In the genomic region with DNA sequence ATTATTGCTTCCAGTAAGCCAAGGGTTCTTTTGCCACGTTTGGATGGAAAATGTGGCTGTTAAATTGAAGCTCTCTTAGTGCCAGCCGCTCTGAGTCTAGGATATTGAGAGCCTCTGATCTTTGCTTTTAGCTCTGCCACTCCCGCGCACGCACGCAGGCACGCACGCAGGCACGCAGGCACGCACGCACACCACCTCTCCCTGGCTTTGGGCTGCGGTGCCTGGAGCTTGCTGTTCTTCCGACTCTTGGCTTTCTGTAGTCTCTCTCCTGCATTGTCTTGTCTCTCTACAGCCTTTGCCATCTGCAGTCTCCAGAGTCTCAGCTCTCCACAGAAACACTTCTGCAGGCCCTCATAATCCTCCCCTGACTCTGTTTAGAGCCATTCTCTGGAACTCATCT, we compare ENCODE assay signal across 9 mouse cellular contexts.
DNase-seq lines count a peak whose midpoint lies in the region; ATAC-seq and TF ChIP-seq lines count a peak whose summit lies in the region.
"Had no signal": no experiment of that assay in that cellular context is flagged by ENCODE, and none has a peak within 500 bp of the region (broad histone marks: within the 10 kb centered on the region; RNA-seq: fewer than 3 reads in every experiment).

No protein-coding gene starts in this region.

- peak; percentile 80 for DNase-seq in heart, adult 11 months
- DNase-seq in heart, postnatal 10 days, result no peak
- no peak for DNase-seq in midbrain, embryonic 11.5 days (ENCODE audit: low spot score, missing footprints)
- DNase-seq in hindbrain, postnatal 0 days (ENCODE audit: low spot score), result no peak
- DNase-seq in kidney, adult 9 months, result no peak
- no peak for DNase-seq in spleen, postnatal 10 days (ENCODE audit: low spot score in 2 of 2)
- DNase-seq: kidney, postnatal 14 days had no signal

- WGBS in midbrain, embryonic 11.5 days, result 74% methylated on average over 13 of the region's 13 CpGs
- 65% methylated on average over 13 of the region's 13 CpGs for WGBS in midbrain, embryonic 15.5 days
- 60% methylated on average over 13 of the region's 13 CpGs for WGBS in hindbrain, postnatal 0 days
- WGBS in stomach, embryonic 15.5 days, result 46% methylated on average over 13 of the region's 13 CpGs

- intact Hi-C loops in heart, postnatal 10 days (cut with DNase I), result no loop called here

- H3K9ac ChIP-seq in midbrain, embryonic 11.5 days (ENCODE audit: low read length), result 0 out of 2 replicates have a peak overlapping the region, but pooled peaks have one; percentile 5
- no peak overlapping the region for H3K9ac ChIP-seq in midbrain, embryonic 15.5 days
- no peak overlapping the region for H3K9ac ChIP-seq in hindbrain, postnatal 0 days (replicated peaks; ENCODE audit: low read length)
- no peak overlapping the region for H3K9ac ChIP-seq in stomach, embryonic 15.5 days

- no peak overlapping the region for H3K4me2 ChIP-seq in midbrain, embryonic 11.5 days
- no peak overlapping the region for H3K4me2 ChIP-seq in midbrain, embryonic 15.5 days
- peak overlapping the region; percentile 5 for H3K4me2 ChIP-seq in hindbrain, postnatal 0 days (ENCODE audit: low read depth, low read length)
- H3K4me2 ChIP-seq in stomach, embryonic 15.5 days, result peak overlapping the region; percentile 32; the same call in 1 of the 2 replicates

- no peak overlapping the region for H3K27ac ChIP-seq in midbrain, embryonic 11.5 days (ENCODE audit: low read depth, low read length)
- H3K27ac ChIP-seq in midbrain, embryonic 15.5 days, result no peak overlapping the region
- H3K27ac ChIP-seq in hindbrain, postnatal 0 days, result peak overlapping the region; percentile 45; the same call in 1 of the 2 replicates
- no peak overlapping the region for H3K27ac ChIP-seq in stomach, embryonic 15.5 days

- no peak for TF ChIP-seq CTCF in hindbrain, postnatal 0 days (IDR thresholded peaks at IDR 0.05; ENCODE audit: low read depth)

- no peak for ATAC-seq in midbrain, embryonic 11.5 days (ENCODE audit: low FRiP score)
- ATAC-seq in midbrain, embryonic 15.5 days (replicated peaks), result no peak
- peak; percentile 55; the same call in 1 of the 2 replicates for ATAC-seq in hindbrain, postnatal 0 days
- ATAC-seq in stomach, embryonic 15.5 days (ENCODE audit: insufficient read depth, low FRiP score, low read depth), result peak; percentile 22; the same call in 1 of the 2 replicates

- no peaks in the 10 kb centered on the region for H3K9me3 ChIP-seq in midbrain, embryonic 11.5 days (ENCODE audit: control insufficient read depth, low read length)
- no peaks in the 10 kb centered on the region for H3K9me3 ChIP-seq in midbrain, embryonic 15.5 days
- no peaks in the 10 kb centered on the region for H3K9me3 ChIP-seq in hindbrain, postnatal 0 days (ENCODE audit: low read length)
- no peaks in the 10 kb centered on the region for H3K9me3 ChIP-seq in stomach, embryonic 15.5 days

- no peaks in the 10 kb centered on the region for H3K36me3 ChIP-seq in midbrain, embryonic 11.5 days (ENCODE audit: control insufficient read depth, insufficient read depth, low read length)
- H3K36me3 ChIP-seq in midbrain, embryonic 15.5 days (replicated peaks), result no peaks in the 10 kb centered on the region
- H3K36me3 ChIP-seq in hindbrain, postnatal 0 days (ENCODE audit: insufficient read depth, low read length), result no peaks in the 10 kb centered on the region
- no peaks in the 10 kb centered on the region for H3K36me3 ChIP-seq in stomach, embryonic 15.5 days

- no peaks in the 10 kb centered on the region; the same call in 1 of the 2 replicates for H3K4me1 ChIP-seq in midbrain, embryonic 11.5 days (ENCODE audit: control insufficient read depth, insufficient read depth, low read length)
- H3K4me1 ChIP-seq in midbrain, embryonic 15.5 days, result peaks cover 11% of the 10 kb centered on the region
- H3K4me1 ChIP-seq in hindbrain, postnatal 0 days (ENCODE audit: insufficient read depth, low read length), result no peaks in the 10 kb centered on the region
- H3K4me1 ChIP-seq in stomach, embryonic 15.5 days, result no peaks in the 10 kb centered on the region

- H3K4me3 ChIP-seq in midbrain, embryonic 11.5 days (ENCODE audit: low read depth, low read length), result no peak overlapping the region
- no peak overlapping the region for H3K4me3 ChIP-seq in midbrain, embryonic 15.5 days
- H3K4me3 ChIP-seq in hindbrain, postnatal 0 days (ENCODE audit: low read length), result no peak overlapping the region
- H3K4me3 ChIP-seq in stomach, embryonic 15.5 days (replicated peaks), result no peak overlapping the region

- no peaks in the 10 kb centered on the region for H3K27me3 ChIP-seq in midbrain, embryonic 11.5 days (ENCODE audit: control insufficient read depth, insufficient read depth, low read length)
- H3K27me3 ChIP-seq in midbrain, embryonic 15.5 days (replicated peaks), result no peaks in the 10 kb centered on the region
- no peaks in the 10 kb centered on the region for H3K27me3 ChIP-seq in hindbrain, postnatal 0 days (ENCODE audit: insufficient read depth, low read length)
- no peaks in the 10 kb centered on the region for H3K27me3 ChIP-seq in stomach, embryonic 15.5 days (replicated peaks)

Comparison
In these comparisons a context has a peak if more than half of its experiments do, and no peak if none do; other contexts are left out.
1. ATAC-seq: peak in hindbrain, postnatal 0 days (single experiment) and stomach, embryonic 15.5 days (single experiment); none in midbrain, embryonic 11.5 days (single experiment) and midbrain, embryonic 15.5 days (single experiment).
2. H3K4me2 ChIP-seq: peak in hindbrain, postnatal 0 days (single experiment) and stomach, embryonic 15.5 days (single experiment); none in midbrain, embryonic 11.5 days (single experiment) and midbrain, embryonic 15.5 days (single experiment).